Mouse (Mus musculus) small intestine, adult 2 months (tissue): ENCODE measurements around the gene Nedd8.

Experiments used
- CTCF ChIP-seq: fragments of 200-500 bp; IDR thresholded peaks from 2 replicates; pipeline ENCODE4 v1.5.1; 2012; ENCODE audit warnings: low read depth, mild to moderate bottlenecking, control low read depth, inconsistent platforms, low read length, moderate library complexity, mixed read lengths; ENCODE audit not compliant: insufficient replicate concordance, insufficient read length; ENCODE audit errors: extremely low read depth
- POLR2A ChIP-seq: fragments of 200-500 bp; IDR thresholded peaks from 2 replicates; pipeline ENCODE4 v1.6.1; 2012; ENCODE audit warnings: low read depth, mild to moderate bottlenecking, control low read depth, inconsistent platforms, low read length, moderate library complexity

- TF ChIP-seq POLR2A, result no peak
- TF ChIP-seq CTCF, result no peak
These were observed 56.0 kb downstream of the Nedd8 start for GRCm38 (mm10) chr14:55615876-55616275.
